Mouse (Mus musculus): ENCODE results near the gene Mbd6.

Mbd6 gene

GRCm38 (mm10) chr10:127288328-127288799 lies 454 bp downstream of the Mbd6 start:
- DNase-seq (ENCODE audit: low read depth, low spot score) = peak; percentile 74

GRCm38 (mm10) chr10:127287936-127288293 lies 903 bp downstream of the Mbd6 start:
- no peak for DNase-seq (ENCODE audit: low read depth, low spot score)

DNA sequence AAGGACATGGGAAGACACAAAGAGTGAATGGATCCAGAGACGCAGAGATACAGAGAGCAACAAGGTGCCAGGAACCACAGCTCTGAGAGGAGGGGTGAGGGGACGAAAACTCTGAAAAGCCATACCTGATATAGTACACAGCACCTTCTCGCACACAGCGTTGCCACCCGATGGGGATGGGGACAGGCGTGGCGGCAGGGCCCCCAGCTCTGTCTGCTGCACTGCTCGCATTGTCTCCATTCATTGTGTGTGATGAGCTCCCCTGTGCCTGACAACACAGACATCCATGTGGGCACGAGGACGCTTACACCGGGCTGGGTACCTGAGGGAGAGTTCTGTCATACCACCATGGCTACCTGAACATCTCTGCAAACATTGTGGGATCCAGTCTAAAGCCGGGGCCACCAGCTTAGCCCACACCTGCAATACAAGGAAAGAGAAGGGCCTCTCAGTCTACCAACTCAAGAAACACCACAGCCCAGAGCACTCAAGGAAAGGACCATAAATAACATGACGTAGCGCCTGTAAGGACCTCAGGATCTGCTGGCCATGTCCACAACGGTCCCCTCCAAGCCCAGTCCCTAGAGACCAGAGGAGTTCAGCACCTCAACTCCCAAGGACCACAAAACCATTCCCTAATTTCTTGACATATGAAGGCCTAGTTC lies 1.4 kb downstream of the Mbd6 start:
- DNase-seq (ENCODE audit: low read depth, low spot score) = no peak

DNA sequence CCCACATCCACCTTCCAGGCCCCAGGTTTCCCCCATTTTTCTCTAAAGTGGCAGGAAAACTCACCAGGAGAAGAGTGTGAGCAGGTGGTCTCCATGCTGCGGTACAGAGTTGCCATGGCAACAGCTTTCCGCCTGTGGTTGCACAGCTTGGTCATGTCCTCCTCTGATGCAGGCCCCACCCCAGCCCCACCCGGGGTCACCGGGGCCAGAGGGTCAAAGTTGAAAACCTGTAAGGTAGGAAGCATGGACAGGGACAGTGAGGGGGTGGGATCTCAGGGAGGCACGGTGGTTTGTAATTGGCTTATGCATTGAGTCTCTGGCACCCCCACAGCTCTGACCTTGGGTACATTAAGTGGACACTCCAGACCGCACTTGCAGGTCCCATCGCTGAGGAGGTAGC lies 2.1 kb downstream of the Mbd6 start:
- DNase-seq (ENCODE audit: low read depth, low spot score) = no peak

- no peak for DNase-seq (ENCODE audit: low read depth, low spot score)
Measured at GRCm38 (mm10) chr10:127286194-127286593, 2.6 kb downstream of the Mbd6 start.

DNA sequence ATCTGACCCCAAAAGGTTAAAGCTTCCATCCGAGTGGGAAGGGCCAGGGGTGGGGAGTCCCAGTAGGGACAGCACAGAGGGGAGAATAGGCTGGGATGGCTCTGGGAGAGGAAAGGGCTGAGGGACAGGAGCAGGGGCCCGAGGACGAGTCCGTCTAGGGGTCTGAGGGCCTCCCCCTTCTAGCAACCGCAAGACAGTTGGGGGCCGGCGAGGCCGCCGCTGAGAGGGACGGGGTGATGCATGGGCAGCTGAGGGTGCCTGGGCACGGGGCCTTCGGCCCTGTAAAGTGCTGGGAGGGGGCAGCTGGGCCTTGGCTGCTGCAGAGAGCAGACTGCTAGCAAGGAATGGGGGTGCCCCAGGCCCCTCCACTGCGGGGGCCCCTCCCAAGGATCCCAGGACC lies 3.2 kb downstream of the Mbd6 start:
- no peak for DNase-seq (ENCODE audit: low read depth, low spot score)

- DNase-seq (ENCODE audit: low read depth, low spot score) = no peak
Measured at GRCm38 (mm10) chr10:127284724-127285500, 3.9 kb downstream of the Mbd6 start.

DNA sequence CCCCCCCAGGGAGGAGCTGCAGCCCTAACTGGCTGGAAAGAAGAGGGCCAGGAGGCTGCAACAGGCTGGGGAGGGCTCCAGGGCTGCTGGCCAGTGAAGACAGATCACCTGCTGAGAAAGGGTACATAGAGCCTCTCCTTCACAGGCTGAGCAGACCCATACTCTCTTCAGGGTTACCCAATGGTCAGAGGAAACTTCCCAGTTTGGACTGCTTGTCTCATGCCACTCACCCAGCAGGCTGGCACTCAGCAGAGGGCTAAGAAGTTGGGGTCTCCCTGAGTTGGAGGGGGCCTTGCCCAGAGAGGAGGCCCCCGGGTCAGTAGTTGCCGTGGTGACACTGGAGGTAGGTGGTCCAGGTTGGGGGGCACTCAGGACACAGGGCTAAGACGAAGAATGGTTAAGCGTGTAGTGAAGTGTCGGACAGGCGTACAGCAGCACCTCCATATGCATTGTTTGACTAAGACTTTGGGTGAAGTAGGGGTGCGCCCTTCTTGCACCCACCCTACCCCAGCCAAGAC lies 4.7 kb downstream of the Mbd6 start:
- no peak for DNase-seq (ENCODE audit: low read depth, low spot score)

- no peak for DNase-seq (ENCODE audit: low read depth, low spot score)
Measured at GRCm38 (mm10) chr10:127282620-127283215, 6.1 kb downstream of the Mbd6 start.

DNA sequence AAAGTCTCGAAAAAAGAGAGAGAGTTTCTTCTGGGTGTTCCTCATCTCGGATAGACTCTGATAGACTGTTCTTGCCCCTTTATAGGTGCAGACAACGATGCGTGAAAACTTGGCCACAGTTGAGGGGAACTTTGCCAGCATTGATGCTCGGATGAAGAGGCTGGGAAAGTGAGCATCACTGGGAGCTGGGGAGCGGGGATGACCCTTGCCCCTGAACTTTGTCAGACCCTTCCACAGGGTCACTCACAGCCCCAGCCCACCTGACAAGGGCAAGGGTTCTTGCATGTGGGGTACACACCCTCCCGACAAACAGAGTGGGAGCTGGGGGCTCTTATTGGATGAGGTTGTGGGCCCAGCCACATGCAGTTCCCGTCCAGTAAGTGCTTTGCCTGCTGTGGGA lies 7.5 kb downstream of the Mbd6 start:
- no peak for DNase-seq (ENCODE audit: low read depth, low spot score)

GRCm38 (mm10) chr10:127279730-127280129 lies 9.1 kb downstream of the Mbd6 start:
- DNase-seq (ENCODE audit: low read depth, low spot score) = peak; percentile 27

DNA sequence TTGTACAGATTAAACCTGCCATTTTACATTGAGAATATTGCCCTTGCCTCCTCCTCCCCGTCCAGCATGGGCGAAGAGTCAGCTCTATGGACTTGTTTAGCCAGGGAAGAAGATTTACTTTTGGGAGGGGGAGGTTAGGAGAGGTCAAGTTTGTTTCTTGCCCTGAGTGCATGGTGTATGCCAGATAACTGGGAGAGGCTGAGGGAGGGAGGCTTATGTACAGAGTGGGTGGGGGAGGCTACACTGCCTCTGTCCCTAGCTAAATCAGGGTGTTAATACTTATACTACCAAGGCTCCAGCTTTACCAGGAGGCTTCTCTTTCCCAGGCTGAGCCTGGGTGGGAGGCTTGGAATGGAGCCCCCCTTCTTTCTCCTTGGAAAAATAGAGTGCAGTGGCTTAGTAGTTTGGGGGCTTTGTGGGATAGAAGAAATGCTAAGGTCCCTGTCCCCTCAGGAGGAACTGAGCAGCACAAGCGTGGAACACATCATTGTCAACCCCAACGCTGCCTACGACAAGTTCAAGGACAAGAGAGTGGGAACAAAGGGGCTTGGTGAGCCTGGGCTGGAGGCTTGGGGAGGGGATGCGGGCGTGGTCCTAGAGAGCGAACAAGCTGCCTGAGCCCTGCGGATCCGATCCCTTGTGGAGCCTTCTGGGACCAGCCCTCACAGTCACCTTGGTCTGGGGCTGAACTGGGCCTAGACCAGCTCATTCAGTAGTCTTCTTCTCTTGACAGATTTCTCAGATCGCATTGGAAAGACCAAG lies 14.4 kb downstream of the Mbd6 start:
- DNase-seq (ENCODE audit: low read depth, low spot score) = no peak

- DNase-seq (ENCODE audit: low read depth, low spot score) = no peak
Measured at GRCm38 (mm10) chr10:127272371-127272770, 16.4 kb downstream of the Mbd6 start.

DNA sequence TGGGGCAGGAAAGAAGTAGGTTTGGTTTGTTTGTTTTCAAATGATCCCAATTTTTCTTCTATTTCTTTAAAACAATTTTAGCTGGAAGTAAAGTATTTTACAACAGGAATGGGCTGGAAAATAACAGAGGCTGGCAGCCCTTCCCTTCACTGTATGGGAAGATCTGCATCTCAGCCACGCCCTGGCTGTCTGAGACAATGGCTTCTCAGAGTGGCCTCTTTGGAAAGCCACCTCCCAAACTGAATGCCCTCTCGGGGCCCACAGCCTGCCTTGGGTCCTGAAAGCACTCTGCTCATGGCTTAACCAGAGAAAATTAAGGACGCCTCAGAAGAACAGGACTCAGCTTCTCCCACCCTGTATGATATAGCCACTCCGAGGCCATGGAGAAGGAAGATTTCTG lies 18.9 kb downstream of the Mbd6 start:
- DNase-seq (ENCODE audit: low read depth, low spot score) = no peak

DNA sequence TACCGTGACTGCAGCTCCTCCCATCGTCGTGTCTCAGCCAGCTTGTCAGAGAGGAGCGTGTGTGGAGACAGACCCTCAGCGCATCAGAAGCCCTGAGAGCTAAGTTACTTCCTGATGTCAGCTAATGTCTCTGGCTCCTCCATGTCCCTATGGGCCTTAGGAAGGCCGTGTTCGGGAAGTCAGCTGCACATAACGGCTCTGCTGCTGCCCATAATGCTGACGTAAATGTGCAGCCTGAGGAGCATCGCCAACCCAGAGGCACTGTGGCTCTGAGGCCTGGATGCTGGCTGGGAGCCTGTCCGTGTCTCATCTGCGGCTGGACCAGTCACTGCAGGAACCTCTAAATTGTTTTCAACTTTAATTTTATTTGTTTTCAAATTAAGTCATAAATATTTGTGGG lies 19.8 kb downstream of the Mbd6 start:
- peak; percentile 61 for DNase-seq (ENCODE audit: low read depth, low spot score)

DNA sequence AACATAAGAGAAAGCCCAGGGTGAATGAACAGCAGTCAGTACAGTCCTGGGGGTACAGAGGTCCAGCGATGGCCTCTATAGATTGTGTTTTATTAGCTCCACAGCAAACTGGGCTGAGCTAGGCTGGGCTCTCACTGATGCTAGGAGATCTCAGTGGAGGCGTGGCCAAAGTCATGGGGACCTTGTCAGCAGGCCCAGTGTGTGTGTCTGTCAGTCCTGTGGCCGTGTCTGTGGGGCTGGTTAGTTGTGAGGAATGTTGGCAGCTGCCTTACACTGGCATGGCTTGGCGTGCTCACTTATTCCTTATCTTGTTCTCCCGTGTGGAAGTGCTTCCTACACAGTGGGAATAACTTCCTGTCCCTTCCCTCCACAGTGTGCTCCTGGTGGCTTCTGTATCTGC lies 20.4 kb downstream of the Mbd6 start:
- DNase-seq (ENCODE audit: low read depth, low spot score) = no peak

GRCm38 (mm10) chr10:127267318-127267717 lies 21.5 kb downstream of the Mbd6 start:
- no peak for DNase-seq (ENCODE audit: low read depth, low spot score)

DNA sequence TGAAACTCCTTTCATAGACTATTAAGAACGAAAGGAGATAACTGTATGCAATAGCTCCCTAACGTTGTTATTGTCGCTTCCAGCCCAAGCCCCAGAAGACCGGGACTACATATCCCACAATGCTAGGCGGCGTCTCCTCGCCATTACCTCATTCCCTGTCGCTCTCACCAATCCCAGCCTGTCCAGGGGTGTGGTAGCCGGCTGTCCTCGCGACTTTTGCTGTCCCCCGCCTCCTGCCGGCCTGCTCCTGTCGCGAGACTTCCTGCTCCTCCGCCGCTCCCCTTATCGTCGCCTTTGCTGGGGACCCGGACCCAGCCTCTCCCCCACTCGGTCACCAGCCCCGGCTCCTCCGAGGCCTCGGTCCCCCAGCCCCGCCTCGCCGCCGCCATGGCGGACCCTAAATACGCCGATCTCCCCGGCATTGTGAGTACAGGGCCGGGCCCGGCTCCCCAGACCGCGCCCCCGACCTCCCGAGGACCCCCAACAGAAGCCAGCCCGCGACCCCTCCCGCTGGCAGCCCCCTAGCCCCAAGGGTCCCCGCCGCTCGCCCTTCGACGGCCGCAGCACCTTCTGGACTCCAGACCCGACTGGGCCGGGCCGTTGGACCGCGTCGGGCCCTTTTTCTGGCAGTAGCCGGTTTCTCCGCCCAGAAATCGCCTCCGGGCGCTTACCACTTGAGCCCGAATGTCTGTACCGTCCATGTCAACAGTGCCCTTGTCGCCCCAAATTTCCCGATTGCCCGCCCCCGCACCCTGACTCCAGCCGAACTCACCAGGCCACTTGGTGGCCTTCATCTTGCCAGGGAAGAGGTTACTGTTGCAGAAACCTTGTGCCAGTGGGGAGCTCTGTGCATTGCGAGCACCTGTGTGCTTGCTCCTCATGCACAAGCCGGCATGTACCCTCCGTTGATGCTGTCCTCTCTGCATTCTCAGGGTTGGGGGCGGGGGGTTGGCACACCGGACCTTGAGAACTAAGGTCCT lies 22.4 kb downstream of the Mbd6 start, which contains the start of gene Dctn2:
TSS of gene Dctn2 (plus strand) at position 257 of the 980 bp plus-strand sequence.
- peak; percentile 99 for DNase-seq (ENCODE audit: low read depth, low spot score)

GRCm38 (mm10) chr10:127265727-127266111 lies 23.1 kb downstream of the Mbd6 start:
- DNase-seq (ENCODE audit: low read depth, low spot score) = peak; percentile 56

- no peak for DNase-seq (ENCODE audit: low read depth, low spot score)
Measured at GRCm38 (mm10) chr10:127264971-127265370, 23.8 kb downstream of the Mbd6 start.

GRCm38 (mm10) chr10:127264336-127264735 lies 24.5 kb downstream of the Mbd6 start:
- DNase-seq (ENCODE audit: low read depth, low spot score) = no peak

Data from brain, adult 2 months (tissue).